Mouse (Mus musculus) cerebellum, adult 9-11 months (tissue): ENCODE measurements at regions not wholly inside any gene's neighbourhood (a gene's known extent, or its start where the extent isn't known, plus 50 kb on each side); places are given as distances from the start of the nearest gene placed in this dataset.

ENCODE experiments used
- DNase-seq: peaks from one replicate; pipeline ENCODE4 v3.0.0; 2022

DNA sequence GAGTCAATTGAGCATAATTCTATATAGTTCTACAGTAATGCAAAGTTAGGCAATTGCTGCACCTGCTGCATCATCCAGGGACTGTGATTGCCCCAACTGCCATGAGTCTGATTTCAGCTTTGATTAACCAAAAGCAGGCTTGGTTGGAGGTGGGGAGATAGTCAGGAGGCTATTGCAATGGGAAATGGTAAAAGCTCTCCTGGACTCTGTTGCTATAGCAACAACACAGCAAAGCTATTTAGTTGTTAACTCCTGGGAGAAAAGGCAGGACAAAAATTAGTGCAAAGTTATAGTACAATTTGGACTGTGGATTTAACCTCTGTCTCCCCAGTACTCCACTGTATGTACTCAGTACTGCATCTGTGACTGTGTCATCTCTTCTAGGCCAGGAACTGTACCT lies 51.7 kb upstream of the Rasgrf1 start:
- no peak for DNase-seq

GRCm38 (mm10) chr9:89850491-89851282 lies 59.0 kb upstream of the Rasgrf1 start:
- peak; percentile 94 for DNase-seq

GRCm38 (mm10) chr9:89849947-89850346 lies 59.8 kb upstream of the Rasgrf1 start:
- no peak for DNase-seq

GRCm38 (mm10) chr9:89848571-89848970 lies 61.1 kb upstream of the Rasgrf1 start:
- DNase-seq = no peak

DNA sequence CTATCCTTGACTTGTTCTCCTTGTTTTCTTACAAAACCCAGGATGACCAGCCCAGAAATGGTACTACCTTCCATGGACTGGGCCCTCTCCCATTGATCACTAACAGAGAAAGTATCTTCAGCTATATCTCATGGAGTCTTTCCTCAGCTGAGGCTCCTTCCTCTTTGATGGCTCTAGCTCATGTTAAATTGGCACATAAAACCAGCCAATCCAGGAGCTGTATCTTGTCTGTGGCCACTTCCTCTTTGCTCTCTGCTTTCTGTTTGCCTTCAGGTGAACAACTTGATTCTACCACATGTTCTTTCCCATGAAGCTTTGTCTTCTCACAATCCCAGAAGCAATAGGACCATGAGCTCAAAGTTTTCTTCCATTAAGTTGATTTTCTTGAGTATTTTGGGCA lies 62.7 kb upstream of the Rasgrf1 start:
- no peak for DNase-seq

GRCm38 (mm10) chr9:89842776-89843089 lies 67.0 kb upstream of the Rasgrf1 start:
- DNase-seq = no peak

DNA sequence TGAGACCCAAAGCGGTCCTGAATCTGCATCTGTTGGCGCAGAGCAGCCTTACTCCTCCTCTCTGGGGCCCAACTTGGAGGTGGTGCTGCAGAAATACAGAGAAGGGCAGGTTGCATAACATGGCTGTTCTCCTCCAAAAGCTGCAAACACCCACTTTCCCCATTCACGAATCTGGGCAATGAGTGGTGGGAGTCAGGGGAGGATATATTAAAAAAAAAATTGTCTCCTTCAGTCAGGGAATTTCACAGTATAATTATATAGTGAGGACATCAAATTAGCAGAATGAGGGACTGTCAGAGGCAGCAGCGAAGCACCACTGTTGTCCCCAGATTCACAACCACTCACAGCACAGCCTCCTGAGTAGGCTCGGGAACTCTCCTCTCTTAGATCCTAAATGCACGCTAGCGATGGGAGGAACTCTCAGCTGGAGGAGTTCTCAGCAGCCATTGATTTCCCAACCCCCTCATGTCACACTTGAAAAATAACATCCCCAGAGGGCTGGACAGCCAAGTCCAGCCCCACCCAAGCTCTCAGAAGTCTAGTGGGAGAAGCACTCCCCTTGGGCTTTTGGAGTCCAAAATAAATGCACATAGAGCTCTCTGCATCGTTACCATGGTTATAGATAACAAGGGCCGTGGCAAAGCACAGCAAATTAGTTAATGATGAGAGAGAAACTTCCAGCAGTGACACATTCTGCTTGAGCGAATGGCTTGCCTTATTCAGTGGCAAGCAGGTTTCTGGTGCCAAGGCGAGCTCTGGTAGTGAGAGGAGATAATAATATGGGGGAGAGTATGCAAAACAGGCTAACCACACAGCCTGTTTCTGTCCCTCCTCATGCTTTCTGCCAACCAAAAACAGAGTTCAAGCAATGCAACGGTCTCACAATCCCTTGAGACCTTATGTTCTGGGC lies 67.6 kb upstream of the Rasgrf1 start:
- no peak for DNase-seq

DNA sequence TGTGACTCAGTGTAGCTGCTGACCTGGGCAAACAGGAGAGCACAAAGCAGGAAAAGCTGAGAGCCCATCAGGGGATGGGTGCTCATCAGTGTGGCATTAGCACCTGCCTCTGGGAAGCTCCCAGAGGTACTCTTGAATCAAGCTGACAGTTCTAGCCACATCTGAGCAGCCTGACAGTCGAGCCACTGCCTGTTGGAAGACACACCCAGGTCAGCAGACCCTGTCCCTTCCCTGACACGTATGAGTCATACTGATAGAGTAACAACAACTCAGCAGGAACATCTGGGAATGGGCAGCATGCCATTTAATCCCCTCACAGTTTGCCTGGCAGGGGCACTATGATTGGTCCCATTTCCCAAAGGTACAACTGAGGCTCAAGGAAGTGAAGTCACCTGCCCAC lies 68.3 kb upstream of the Rasgrf1 start:
- no peak for DNase-seq

DNA sequence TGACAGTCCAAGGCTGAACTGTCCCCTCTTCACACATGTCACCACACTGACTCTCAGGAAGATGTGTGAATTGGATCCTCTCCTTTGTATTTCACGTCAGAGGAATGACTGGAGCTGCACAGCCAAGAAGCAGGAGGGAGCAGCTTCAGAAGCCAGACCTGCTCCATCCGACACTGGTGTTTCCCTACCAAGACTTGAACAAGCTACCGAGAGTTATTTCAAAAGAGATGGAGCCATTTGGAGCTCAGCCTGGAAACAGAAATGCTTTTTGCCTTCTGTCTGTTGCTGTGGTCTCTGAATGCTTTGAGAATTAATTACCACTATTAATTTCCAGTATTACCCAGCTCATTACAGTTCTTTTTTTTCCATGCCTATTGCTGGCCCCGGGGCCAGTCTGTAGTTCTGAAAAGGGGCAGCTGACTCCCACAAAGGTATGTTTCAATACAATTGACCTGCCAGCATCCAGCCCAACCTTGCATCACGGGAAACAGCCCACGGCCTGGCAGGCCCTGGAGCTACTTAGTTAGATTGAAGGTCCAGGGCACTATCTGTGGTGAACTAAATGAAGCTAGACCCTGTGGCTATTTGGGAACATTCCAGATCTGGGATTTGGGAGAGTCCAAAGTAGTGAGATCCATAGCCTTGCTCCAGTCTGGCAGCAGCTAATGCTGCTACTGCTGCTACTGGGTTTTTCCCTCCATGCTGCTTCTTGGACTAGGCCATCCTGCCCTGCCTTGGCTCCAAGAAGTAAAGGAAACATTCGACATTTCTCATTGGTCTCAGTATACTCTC lies 73.1 kb upstream of the Rasgrf1 start:
- no peak for DNase-seq

DNA sequence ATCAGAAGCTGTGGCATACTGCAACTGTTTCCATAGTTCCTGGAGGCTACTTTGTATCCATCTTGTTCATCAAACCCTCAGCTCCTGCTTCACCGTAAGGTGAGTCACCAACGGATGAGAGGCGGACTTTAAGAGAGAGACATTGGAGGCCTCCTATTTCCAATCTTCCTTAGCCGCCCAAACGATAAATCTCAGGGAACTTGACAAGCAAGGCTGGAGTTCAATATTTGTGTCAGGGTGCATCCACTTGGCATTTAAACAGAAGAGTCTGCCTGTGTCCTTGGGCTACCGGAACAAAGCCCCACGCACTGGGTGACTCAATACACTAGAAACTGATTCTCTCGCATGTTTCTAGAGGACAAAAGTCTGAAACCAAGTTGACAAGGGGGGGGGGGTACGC lies 76.1 kb upstream of the Rasgrf1 start:
- DNase-seq = no peak

DNA sequence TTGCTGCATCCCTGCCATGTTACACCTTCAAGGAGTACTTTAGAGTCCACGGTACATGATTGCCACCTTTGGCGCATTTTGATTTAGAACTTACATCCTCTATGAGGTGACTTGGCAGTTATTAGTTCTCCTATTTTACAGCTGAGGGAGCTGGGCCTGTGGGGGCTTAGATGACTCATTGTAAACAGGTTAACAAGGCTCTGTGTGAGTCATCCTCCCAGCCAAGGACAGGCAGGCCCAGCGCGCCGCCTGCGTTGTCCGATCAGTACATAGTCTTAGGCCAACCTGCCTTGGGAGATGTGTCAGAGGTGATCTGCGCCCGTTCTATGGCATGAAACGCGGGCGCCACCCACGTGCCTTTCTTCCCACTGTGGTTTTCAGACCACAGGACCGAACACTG lies 77.9 kb upstream of the Rasgrf1 start:
- no peak for DNase-seq

- DNase-seq = no peak
Observed at GRCm38 (mm10) chr9:89828156-89828555, 81.6 kb upstream of the Rasgrf1 start.

GRCm38 (mm10) chr9:89827564-89827963 lies 82.1 kb upstream of the Rasgrf1 start:
- DNase-seq = no peak

DNA sequence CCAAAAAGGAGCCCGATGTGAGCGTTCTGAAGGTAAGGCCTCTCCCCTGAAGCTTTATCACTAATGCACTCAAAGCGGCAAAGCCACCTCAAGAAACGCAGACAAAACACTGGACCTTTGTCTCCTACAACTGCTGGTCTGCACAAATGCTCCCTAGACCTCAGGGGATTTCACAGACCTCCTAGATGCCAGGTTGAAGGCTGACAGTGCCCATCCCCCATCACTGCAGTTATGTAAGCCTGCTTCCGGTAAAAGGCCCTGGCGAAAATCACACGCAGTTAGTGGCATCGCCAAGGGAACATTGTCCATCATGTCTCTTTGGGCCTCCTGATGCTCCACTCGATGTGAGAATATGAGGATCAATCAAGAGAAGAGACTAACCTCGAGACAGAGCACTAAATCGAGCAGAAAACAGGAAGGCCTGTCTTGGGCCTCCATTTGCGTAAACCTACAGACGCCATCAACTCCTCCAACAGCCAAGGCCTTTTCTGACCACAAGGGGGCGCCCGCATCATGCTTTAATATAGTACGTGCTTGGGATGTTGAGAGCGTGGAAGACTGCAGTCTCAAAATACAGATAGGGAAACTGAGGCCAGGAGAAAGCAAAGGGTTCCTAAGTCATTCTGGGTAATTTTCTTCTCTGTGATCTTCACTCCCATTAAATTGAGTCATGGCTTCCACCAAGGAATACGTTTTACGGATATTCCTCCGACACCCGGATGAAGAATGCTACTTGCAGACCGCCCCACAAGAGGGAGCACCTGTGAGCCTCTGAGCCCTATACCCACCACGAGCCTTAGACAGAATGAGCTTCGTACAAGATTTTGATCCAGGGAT lies 82.8 kb upstream of the Rasgrf1 start:
- peak; percentile 88 for DNase-seq

DNA sequence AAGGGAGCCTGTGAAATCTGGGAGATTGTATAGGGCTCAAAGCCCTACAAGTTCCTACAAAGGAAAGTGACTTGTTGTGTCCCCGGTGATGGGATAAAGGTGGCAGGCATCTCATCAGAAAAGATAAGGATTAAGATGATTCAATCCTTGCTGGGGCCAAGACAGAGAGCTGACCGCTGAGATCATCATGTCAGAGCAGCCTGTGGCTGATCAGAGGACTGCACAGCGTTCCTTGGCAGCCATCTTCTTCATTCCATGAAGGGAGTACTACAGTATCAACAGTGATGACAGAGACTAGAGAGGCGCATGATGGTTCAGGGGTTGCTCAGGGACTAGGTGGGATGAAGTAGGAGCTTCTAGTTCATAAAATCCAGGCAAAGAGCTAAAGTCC lies 83.6 kb upstream of the Ankrd34c start:
- DNase-seq = no peak

DNA sequence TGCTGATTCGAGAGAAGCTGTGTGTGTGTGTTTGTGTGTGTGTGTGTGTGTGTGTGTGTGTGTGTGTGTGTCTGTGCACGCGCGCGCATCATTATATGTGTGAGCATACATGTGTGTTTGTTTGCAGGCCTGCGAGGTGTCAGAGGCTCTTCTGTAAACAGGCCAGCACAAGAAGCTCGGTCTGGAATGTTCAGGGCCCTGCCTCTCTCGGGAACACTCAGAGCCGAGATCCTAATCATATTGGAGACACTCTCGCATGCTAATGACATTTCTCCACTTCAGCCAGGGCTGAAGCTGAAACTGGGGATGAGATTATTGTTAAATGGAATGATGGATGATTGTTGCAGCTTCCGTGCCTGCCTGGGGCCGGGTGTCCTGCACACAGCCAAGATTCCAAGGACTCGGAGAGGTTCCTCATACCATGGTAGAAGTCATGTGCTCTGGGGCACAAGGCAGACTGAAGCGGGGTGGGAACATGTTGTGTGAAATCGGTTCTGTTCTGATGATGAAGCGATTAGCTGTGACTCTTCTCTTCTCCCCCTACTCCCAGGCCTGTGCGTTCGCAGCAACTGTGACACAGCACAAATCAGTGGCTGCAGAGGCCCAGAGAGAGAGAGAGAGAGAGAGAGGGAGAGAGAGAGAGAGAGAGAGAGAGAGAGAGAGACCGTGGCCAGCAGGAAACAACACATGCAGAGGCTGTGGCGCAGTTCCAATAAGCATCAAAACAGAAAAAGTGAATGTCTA lies 83.0 kb upstream of the Ankrd34c start:
- no peak for DNase-seq

- DNase-seq = no peak
Observed at GRCm38 (mm10) chr9:89813616-89814318, 75.5 kb upstream of the Ankrd34c start.

DNA sequence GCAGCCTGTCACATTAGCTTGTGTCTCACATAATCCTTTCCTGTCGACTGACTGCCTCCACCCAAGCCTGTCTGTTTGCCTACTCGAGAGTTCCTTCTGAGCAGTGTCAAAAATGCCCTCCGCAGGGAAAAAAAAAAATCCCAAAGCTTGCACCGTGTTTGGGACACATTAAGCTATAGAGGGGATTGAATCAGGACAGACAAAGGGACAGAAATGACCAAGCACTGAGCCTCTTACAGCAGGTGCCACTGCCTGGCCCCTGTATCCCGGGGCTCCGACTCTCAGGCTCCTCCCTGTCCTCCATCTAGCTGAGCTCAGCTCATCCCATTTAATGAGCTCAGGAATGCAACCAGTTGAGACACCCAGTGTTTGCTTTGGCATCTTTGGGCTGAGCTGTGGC lies 69.1 kb upstream of the Ankrd34c start:
- DNase-seq = no peak

DNA sequence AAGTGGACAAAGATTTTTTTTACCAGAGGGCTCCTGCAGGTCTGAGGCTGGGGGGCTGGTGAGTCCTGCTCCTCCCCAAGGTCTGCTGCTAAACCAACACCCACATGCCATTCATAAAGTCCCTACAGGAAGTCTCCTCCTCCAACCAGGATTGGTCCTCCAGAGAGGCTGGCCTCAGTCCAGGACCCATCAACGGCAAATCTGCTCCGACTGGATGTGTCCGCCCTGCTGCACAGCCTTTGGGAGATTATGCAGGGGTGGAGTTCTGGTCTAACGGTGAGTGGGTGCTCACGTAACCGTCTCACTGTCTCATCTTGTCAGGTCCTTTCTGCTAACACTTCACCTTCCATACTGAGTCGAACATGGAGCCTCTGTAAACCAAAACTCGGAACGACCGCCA lies 64.4 kb upstream of the Ankrd34c start:
- no peak for DNase-seq

GRCm38 (mm10) chr9:89793018-89793417 lies 54.7 kb upstream of the Ankrd34c start:
- peak; percentile 13 for DNase-seq

DNA sequence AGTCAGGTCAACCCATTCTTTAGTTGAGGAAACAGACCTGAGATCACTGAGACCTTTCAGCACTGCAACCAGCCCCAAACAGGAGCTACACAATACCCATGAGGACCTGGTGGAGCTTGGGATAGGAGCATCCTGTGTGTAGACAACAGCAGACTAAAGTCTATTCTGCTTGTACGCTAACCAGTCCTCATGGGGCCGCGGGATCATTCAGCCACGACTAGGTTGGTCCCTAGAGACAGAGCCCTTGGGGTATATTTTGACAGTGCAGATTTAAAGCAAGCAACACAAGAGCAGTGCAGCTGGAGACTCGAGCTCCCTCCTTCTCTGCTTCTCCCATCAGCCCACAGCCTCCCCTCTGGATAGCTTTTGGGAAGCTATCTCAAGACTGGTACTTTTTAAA lies 51.7 kb upstream of the Ankrd34c start:
- DNase-seq = no peak
